Mouse (Mus musculus): ENCODE results near the gene Nap1l1. TPM values are rescaled to one million over a fixed set of nuclear protein-coding genes. Genes with fewer than 3 reads are reported as not detected.

The Nap1l1 gene
- total and polyA plus RNA-seq, 3 experiments: 199 to 541 (median 370) TPM

GRCm38 (mm10) chr10:111518350-111518749, 45.3 kb downstream of the Nap1l1 start:
- no peaks in the 10 kb centered on the region for H3K9me3 ChIP-seq (replicated peaks)
- DNase-seq (ENCODE audit: low spot score) (no peak), ATAC-seq (ENCODE audit: extremely low read depth, insufficient number of reproducible peaks, low FRiP score, poor library complexity, severe bottlenecking) (no peak)
- no peaks in the 10 kb centered on the region for H3K36me3 ChIP-seq (replicated peaks)
- H3K4me3 ChIP-seq (ENCODE audit: low read depth, low read length): no peak overlapping the region
- peaks cover 28% of the 10 kb centered on the region for H3K4me1 ChIP-seq (ENCODE audit: insufficient read depth, low read depth, low read length)
- no peak for TF ChIP-seq GATA2 (IDR thresholded peaks at IDR 0.05; ENCODE audit: borderline replicate concordance, low read depth, low read length)
- no peak for TF ChIP-seq POLR2AphosphoS5 (IDR thresholded peaks at IDR 0.05; ENCODE audit: insufficient replicate concordance, low read depth, low read length)
- no peak for TF ChIP-seq CTCF (IDR thresholded peaks at IDR 0.05; ENCODE audit: low read depth, low read length)
- no peak for TF ChIP-seq TAL1 (conservative IDR thresholded peaks at IDR 0.05; ENCODE audit: low read depth, low read length)
- no peak for TF ChIP-seq GATA1 (IDR thresholded peaks at IDR 0.05; ENCODE audit: borderline replicate concordance, low read length)
- H3K27me3 ChIP-seq (ENCODE audit: insufficient read depth, low read length): peaks cover 48% of the 10 kb centered on the region

- DNase-seq (ENCODE audit: low spot score) (no peak), ATAC-seq (ENCODE audit: extremely low read depth, insufficient number of reproducible peaks, low FRiP score, poor library complexity, severe bottlenecking) (no peak)
- TF ChIP-seq TAL1 (conservative IDR thresholded peaks at IDR 0.05; ENCODE audit: low read depth, low read length): no peak
- TF ChIP-seq GATA1 (IDR thresholded peaks at IDR 0.05; ENCODE audit: borderline replicate concordance, low read length): no peak
- TF ChIP-seq GATA2 (IDR thresholded peaks at IDR 0.05; ENCODE audit: borderline replicate concordance, low read depth, low read length): no peak
- no peak for TF ChIP-seq POLR2AphosphoS5 (IDR thresholded peaks at IDR 0.05; ENCODE audit: insufficient replicate concordance, low read depth, low read length)
- TF ChIP-seq CTCF (IDR thresholded peaks at IDR 0.05; ENCODE audit: low read depth, low read length): no peak
- peaks cover 23% of the 10 kb centered on the region for H3K4me1 ChIP-seq (ENCODE audit: insufficient read depth, low read depth, low read length)
- peaks cover 61% of the 10 kb centered on the region for H3K27me3 ChIP-seq (ENCODE audit: insufficient read depth, low read length)
- H3K36me3 ChIP-seq (replicated peaks): no peaks in the 10 kb centered on the region
- H3K9me3 ChIP-seq (replicated peaks): no peaks in the 10 kb centered on the region
- no peak overlapping the region for H3K4me3 ChIP-seq (ENCODE audit: low read depth, low read length)
Measured at GRCm38 (mm10) chr10:111519620-111520370, 46.8 kb downstream of the Nap1l1 start.

GRCm38 (mm10) chr10:111520621-111521020, 47.6 kb downstream of the Nap1l1 start:
- Histone ChIP-seq H3K27me3 (ENCODE audit: insufficient read depth, low read length) (peaks cover 62% of the 10 kb centered on the region), H3K36me3 (replicated peaks) (no peaks in the 10 kb centered on the region), H3K4me1 (ENCODE audit: insufficient read depth, low read depth, low read length) (peaks cover 15% of the 10 kb centered on the region), H3K4me3 (ENCODE audit: low read depth, low read length) (no peak overlapping the region), H3K9me3 (replicated peaks) (no peaks in the 10 kb centered on the region)
- TF ChIP-seq GATA2 (IDR thresholded peaks at IDR 0.05; ENCODE audit: borderline replicate concordance, low read depth, low read length): no peak
- no peak for TF ChIP-seq TAL1 (conservative IDR thresholded peaks at IDR 0.05; ENCODE audit: low read depth, low read length)
- no peak for TF ChIP-seq POLR2AphosphoS5 (IDR thresholded peaks at IDR 0.05; ENCODE audit: insufficient replicate concordance, low read depth, low read length)
- TF ChIP-seq CTCF (IDR thresholded peaks at IDR 0.05; ENCODE audit: low read depth, low read length): no peak
- no peak for TF ChIP-seq GATA1 (IDR thresholded peaks at IDR 0.05; ENCODE audit: borderline replicate concordance, low read length)
- DNase-seq (ENCODE audit: low spot score) (no peak), ATAC-seq (ENCODE audit: extremely low read depth, insufficient number of reproducible peaks, low FRiP score, poor library complexity, severe bottlenecking) (no peak)

- Histone ChIP-seq H3K4me1 (ENCODE audit: insufficient read depth, low read depth, low read length) (peaks cover 6% of the 10 kb centered on the region), H3K9me3 (replicated peaks) (no peaks in the 10 kb centered on the region), H3K27me3 (ENCODE audit: insufficient read depth, low read length) (peaks cover 58% of the 10 kb centered on the region), H3K4me3 (ENCODE audit: low read depth, low read length) (no peak overlapping the region), H3K36me3 (replicated peaks) (no peaks in the 10 kb centered on the region)
- TF ChIP-seq GATA2 (IDR thresholded peaks at IDR 0.05; ENCODE audit: borderline replicate concordance, low read depth, low read length) (no peak), GATA1 (IDR thresholded peaks at IDR 0.05; ENCODE audit: borderline replicate concordance, low read length) (no peak), POLR2AphosphoS5 (IDR thresholded peaks at IDR 0.05; ENCODE audit: insufficient replicate concordance, low read depth, low read length) (no peak), TAL1 (conservative IDR thresholded peaks at IDR 0.05; ENCODE audit: low read depth, low read length) (no peak), CTCF (IDR thresholded peaks at IDR 0.05; ENCODE audit: low read depth, low read length) (no peak)
- DNase-seq (ENCODE audit: low spot score): no peak
- no peak for ATAC-seq (ENCODE audit: extremely low read depth, insufficient number of reproducible peaks, low FRiP score, poor library complexity, severe bottlenecking)
Measured at GRCm38 (mm10) chr10:111521636-111522035, 48.6 kb downstream of the Nap1l1 start.

GRCm38 (mm10) chr10:111522230-111522629, 49.2 kb downstream of the Nap1l1 start:
- no peak overlapping the region for H3K4me3 ChIP-seq (ENCODE audit: low read depth, low read length)
- no peak for DNase-seq (ENCODE audit: low spot score)
- H3K27me3 ChIP-seq (ENCODE audit: insufficient read depth, low read length): peaks cover 56% of the 10 kb centered on the region
- no peak for ATAC-seq (ENCODE audit: extremely low read depth, insufficient number of reproducible peaks, low FRiP score, poor library complexity, severe bottlenecking)
- no peaks in the 10 kb centered on the region for H3K36me3 ChIP-seq (replicated peaks)
- TF ChIP-seq GATA1 (IDR thresholded peaks at IDR 0.05; ENCODE audit: borderline replicate concordance, low read length) (no peak), TAL1 (conservative IDR thresholded peaks at IDR 0.05; ENCODE audit: low read depth, low read length) (no peak), POLR2AphosphoS5 (IDR thresholded peaks at IDR 0.05; ENCODE audit: insufficient replicate concordance, low read depth, low read length) (no peak), GATA2 (IDR thresholded peaks at IDR 0.05; ENCODE audit: borderline replicate concordance, low read depth, low read length) (no peak), CTCF (IDR thresholded peaks at IDR 0.05; ENCODE audit: low read depth, low read length) (no peak)
- H3K9me3 ChIP-seq (replicated peaks): no peaks in the 10 kb centered on the region
- H3K4me1 ChIP-seq (ENCODE audit: insufficient read depth, low read depth, low read length): peaks cover 5% of the 10 kb centered on the region; the same call in 1 of the 2 replicates

- TF ChIP-seq GATA2 (IDR thresholded peaks at IDR 0.05; ENCODE audit: borderline replicate concordance, low read depth, low read length) (no peak), POLR2AphosphoS5 (IDR thresholded peaks at IDR 0.05; ENCODE audit: insufficient replicate concordance, low read depth, low read length) (no peak), GATA1 (IDR thresholded peaks at IDR 0.05; ENCODE audit: borderline replicate concordance, low read length) (no peak), TAL1 (conservative IDR thresholded peaks at IDR 0.05; ENCODE audit: low read depth, low read length) (no peak), CTCF (IDR thresholded peaks at IDR 0.05; ENCODE audit: low read depth, low read length) (no peak)
- H3K4me3 ChIP-seq (ENCODE audit: low read depth, low read length): no peak overlapping the region
- H3K27me3 ChIP-seq (ENCODE audit: insufficient read depth, low read length): peaks cover 58% of the 10 kb centered on the region
- DNase-seq (ENCODE audit: low spot score): no peak
- H3K36me3 ChIP-seq (replicated peaks): no peaks in the 10 kb centered on the region
- no peaks in the 10 kb centered on the region for H3K9me3 ChIP-seq (replicated peaks)
- peaks cover 6% of the 10 kb centered on the region for H3K4me1 ChIP-seq (ENCODE audit: insufficient read depth, low read depth, low read length)
- no peak for ATAC-seq (ENCODE audit: extremely low read depth, insufficient number of reproducible peaks, low FRiP score, poor library complexity, severe bottlenecking)
Measured at GRCm38 (mm10) chr10:111523894-111524293, 50.9 kb downstream of the Nap1l1 start.

Data from G1E (cell line).